Mouse (Mus musculus) limb, embryonic 14.5 days (tissue): ENCODE data around the gene Plekhg5. TPM values are rescaled to one million over a fixed set of nuclear protein-coding genes. Genes with fewer than 3 reads are reported as not detected.

Experiments
- ATAC-seq: fragments of 200-750 bp; cut with Nextera tagmentation; 2 replicates; pipeline ENCODE4 v1.8.0; 2017; ENCODE audit warnings: low read depth, moderate number of reproducible peaks, moderate TSS enrichment; ENCODE audit not compliant: low FRiP score
- DNase-seq: peaks from one replicate; pipeline ENCODE4 v3.0.0-alpha.2; 2015; ENCODE audit warnings: low spot score
- H3K27ac ChIP-seq: fragments of 300-500 bp; sonication (generic); replicated peaks from 2 replicates; pipeline ENCODE4 v1.5.1; 2014; ENCODE audit warnings: low read depth, mild to moderate bottlenecking, low read length, moderate library complexity, mixed read lengths
- H3K27me3 ChIP-seq: fragments of 300-500 bp; sonication (generic); 2 replicates; pipeline ENCODE4 v1.6.1; 2014; ENCODE audit warnings: low read length, mixed read lengths; ENCODE audit not compliant: control insufficient read depth, insufficient read depth
- H3K36me3 ChIP-seq: fragments of 300-500 bp; sonication (generic); 2 replicates; pipeline ENCODE4 v1.6.1; 2014; ENCODE audit warnings: mild to moderate bottlenecking, low read length, moderate library complexity, mixed read lengths; ENCODE audit not compliant: control insufficient read depth, insufficient read depth
- H3K4me1 ChIP-seq: fragments of 300-500 bp; sonication (generic); 2 replicates; pipeline ENCODE4 v1.6.1; 2014; ENCODE audit warnings: antibody characterized with exemption, low read length, mixed read lengths; ENCODE audit not compliant: control insufficient read depth, insufficient read depth
- H3K4me2 ChIP-seq: fragments of 300-500 bp; sonication (generic); replicated peaks from 2 replicates; pipeline ENCODE4 v1.6.1; 2014; ENCODE audit warnings: low read depth, mild to moderate bottlenecking, low read length, moderate library complexity; ENCODE audit not compliant: severe bottlenecking
- H3K4me3 ChIP-seq: fragments of 300-500 bp; sonication (generic); replicated peaks from 2 replicates; pipeline ENCODE4 v1.5.1; 2014; ENCODE audit warnings: low read length
- H3K9ac ChIP-seq: fragments of 300-500 bp; sonication (generic); 2 replicates; pipeline ENCODE4 v1.6.1; 2014; ENCODE audit warnings: mild to moderate bottlenecking, low read depth, low read length, moderate library complexity; ENCODE audit not compliant: severe bottlenecking
- H3K9me3 ChIP-seq: fragments of 300-500 bp; sonication (generic); 2 replicates; pipeline ENCODE4 v1.6.1; 2016; ENCODE audit warnings: low read length; ENCODE audit not compliant: control insufficient read depth
- POLR2A ChIP-seq: fragments of 200-500 bp; IDR thresholded peaks from 2 replicates; pipeline ENCODE4 v1.8.0; 2012; ENCODE audit warnings: inconsistent platforms, mild to moderate bottlenecking, moderate library complexity, borderline replicate concordance; ENCODE audit not compliant: insufficient read depth, insufficient read length; ENCODE audit errors: extremely low read depth
- WGBS: fragments of 180-500 bp; shearing (Covaris S2); extraction: QIAGEN DNeasy Blood & Tissue Kit; methylation state at CpG from one replicate; pipeline ENCODE4 v1.1.7; 2014; 5-methylcytosine and 5-hydroxymethylcytosine counted together
- polyA plus RNA-seq, 2 experiments: library from polyadenylated mRNA; depleted of rRNA in 1 of 2; stranded (reverse) in 1 of 2; unstranded in 1 of 2; fragments of >200 nt; fragmentation: Nextera tagmentation in 1 of 2; extraction: Ambion mirVana in 1 of 2; gene quantifications; 2 replicates each; pipeline versions ENCODE4 v1.2.1 to v1.2.3; 2012 to 2014

Plekhg5 gene
- polyA plus RNA-seq, 2 experiments: 14.1 to 25.0 TPM

- Histone ChIP-seq H3K36me3 (peaks cover 11% of the 10 kb centered on the region), H3K4me1 (peaks cover 8% of the 10 kb centered on the region; the same call in 1 of the 2 replicates), H3K9ac (peak overlapping the region; percentile 36; the same call in 1 of the 2 replicates), H3K4me3 (no peak overlapping the region), H3K9me3 (no peaks in the 10 kb centered on the region), H3K4me2 (no peak overlapping the region), H3K27me3 (no peaks in the 10 kb centered on the region), H3K27ac (no peak overlapping the region)
- ATAC-seq: no peak
- WGBS: 22% methylated on average over 11 of the region's 11 CpGs
- no peak for TF ChIP-seq POLR2A
- no peak for DNase-seq
Measured at GRCm38 (mm10) chr4:152097911-152098799, 25.9 kb downstream of the Plekhg5 start.

- no peaks in the 10 kb centered on the region for H3K27me3 ChIP-seq
- no peaks in the 10 kb centered on the region for H3K9me3 ChIP-seq
- peaks cover 28% of the 10 kb centered on the region for H3K36me3 ChIP-seq
- no peak overlapping the region for H3K4me2 ChIP-seq
- TF ChIP-seq POLR2A: no peak
- DNase-seq (no peak), ATAC-seq (no peak)
- H3K4me3 ChIP-seq: no peak overlapping the region
- no peak overlapping the region for H3K27ac ChIP-seq
- H3K9ac ChIP-seq: no peak overlapping the region
- 75% methylated on average over 11 of the region's 11 CpGs for WGBS
- peaks cover 8% of the 10 kb centered on the region; the same call in 1 of the 2 replicates for H3K4me1 ChIP-seq
Measured at GRCm38 (mm10) chr4:152100541-152100940, 28.2 kb downstream of the Plekhg5 start.

- no peak overlapping the region for H3K4me3 ChIP-seq
- H3K27ac ChIP-seq: no peak overlapping the region
- H3K4me1 ChIP-seq: peaks cover 8% of the 10 kb centered on the region; the same call in 1 of the 2 replicates
- DNase-seq (no peak), ATAC-seq (no peak)
- no peak overlapping the region for H3K9ac ChIP-seq
- H3K4me2 ChIP-seq: no peak overlapping the region
- peaks cover 33% of the 10 kb centered on the region for H3K36me3 ChIP-seq
- TF ChIP-seq POLR2A: no peak
- 56% methylated on average over 7 of the region's 7 CpGs for WGBS
- H3K9me3 ChIP-seq: no peaks in the 10 kb centered on the region
- no peaks in the 10 kb centered on the region for H3K27me3 ChIP-seq
Measured at GRCm38 (mm10) chr4:152101081-152101653, 28.9 kb downstream of the Plekhg5 start.

- no peaks in the 10 kb centered on the region for H3K27me3 ChIP-seq
- no peak for ATAC-seq
- no peak overlapping the region for H3K4me2 ChIP-seq
- H3K4me3 ChIP-seq: no peak overlapping the region
- no peaks in the 10 kb centered on the region for H3K9me3 ChIP-seq
- 95% methylated on average over 16 of the region's 16 CpGs for WGBS
- TF ChIP-seq POLR2A: no peak
- H3K4me1 ChIP-seq: peaks cover 8% of the 10 kb centered on the region
- no peak overlapping the region for H3K9ac ChIP-seq
- no peak overlapping the region for H3K27ac ChIP-seq
- DNase-seq: no peak
- H3K36me3 ChIP-seq: peaks cover 39% of the 10 kb centered on the region
Measured at GRCm38 (mm10) chr4:152101921-152102320, 29.6 kb downstream of the Plekhg5 start.

- Histone ChIP-seq H3K9me3 (no peaks in the 10 kb centered on the region), H3K27me3 (no peaks in the 10 kb centered on the region), H3K4me2 (no peak overlapping the region), H3K4me3 (no peak overlapping the region), H3K4me1 (peaks cover 15% of the 10 kb centered on the region), H3K36me3 (peaks cover 41% of the 10 kb centered on the region), H3K9ac (no peak overlapping the region), H3K27ac (no peak overlapping the region)
- 45% methylated on average over 7 of the region's 7 CpGs for WGBS
- ATAC-seq (no peak), DNase-seq (peak; percentile 46)
- TF ChIP-seq POLR2A: no peak
Measured at GRCm38 (mm10) chr4:152103025-152103424, 30.7 kb downstream of the Plekhg5 start.
